Mouse (Mus musculus): Measurements from ENCODE around the gene Mill2. TPM values are rescaled to one million over a fixed set of nuclear protein-coding genes. Genes with fewer than 3 reads are reported as not detected.
A peak's percentile ranks its signal among the peaks of the same experiment; 100 is the strongest.

Mill2 gene
- total RNA-seq, 2 experiments from 2014 or later = not detected

GRCm38 (mm10) chr7:18872014-18872802 lies 32.4 kb downstream of the Mill2 start:
- no peak for ATAC-seq (replicated peaks; ENCODE audit: low FRiP score, low TSS enrichment, poor library complexity, severe bottlenecking)

GRCm38 (mm10) chr7:18872816-18873215 lies 33.0 kb downstream of the Mill2 start:
- ATAC-seq (replicated peaks; ENCODE audit: low FRiP score, low TSS enrichment, poor library complexity, severe bottlenecking) = no peak

GRCm38 (mm10) chr7:18873253-18873652 lies 33.5 kb downstream of the Mill2 start:
- ATAC-seq (replicated peaks; ENCODE audit: low FRiP score, low TSS enrichment, poor library complexity, severe bottlenecking) = peak; percentile 97

GRCm38 (mm10) chr7:18875372-18875771 lies 35.6 kb downstream of the Mill2 start:
- no peak for ATAC-seq (replicated peaks; ENCODE audit: low FRiP score, low TSS enrichment, poor library complexity, severe bottlenecking)

- no peak for ATAC-seq (replicated peaks; ENCODE audit: low FRiP score, low TSS enrichment, poor library complexity, severe bottlenecking)
Observed at GRCm38 (mm10) chr7:18878691-18879090, 38.9 kb downstream of the Mill2 start.

- ATAC-seq (replicated peaks; ENCODE audit: low FRiP score, low TSS enrichment, poor library complexity, severe bottlenecking) = 0 out of 2 replicates have a peak, but pooled peaks have one; percentile 26
Observed at GRCm38 (mm10) chr7:18883991-18884744, 44.4 kb downstream of the Mill2 start.

- ATAC-seq (replicated peaks; ENCODE audit: low FRiP score, low TSS enrichment, poor library complexity, severe bottlenecking) = peak; percentile 35; the same call in 1 of the 2 replicates
Observed at GRCm38 (mm10) chr7:18884745-18885422, 45.1 kb downstream of the Mill2 start.

GRCm38 (mm10) chr7:18886963-18887362 lies 47.2 kb downstream of the Mill2 start:
- no peak for ATAC-seq (replicated peaks; ENCODE audit: low FRiP score, low TSS enrichment, poor library complexity, severe bottlenecking)

GRCm38 (mm10) chr7:18890848-18891247 lies 51.1 kb downstream of the Mill2 start:
- no peak for ATAC-seq (replicated peaks; ENCODE audit: low FRiP score, low TSS enrichment, poor library complexity, severe bottlenecking)

- ATAC-seq (replicated peaks; ENCODE audit: low FRiP score, low TSS enrichment, poor library complexity, severe bottlenecking) = peak; percentile 91
Observed at GRCm38 (mm10) chr7:18891872-18892599, 52.3 kb downstream of the Mill2 start.

GRCm38 (mm10) chr7:18893009-18893408 lies 53.2 kb downstream of the Mill2 start:
- no peak for ATAC-seq (replicated peaks; ENCODE audit: low FRiP score, low TSS enrichment, poor library complexity, severe bottlenecking)

GRCm38 (mm10) chr7:18893651-18894430 lies 54.1 kb downstream of the Mill2 start:
- peak; percentile 85 for ATAC-seq (replicated peaks; ENCODE audit: low FRiP score, low TSS enrichment, poor library complexity, severe bottlenecking)

GRCm38 (mm10) chr7:18896536-18896935 lies 56.8 kb downstream of the Mill2 start:
- ATAC-seq (replicated peaks; ENCODE audit: low FRiP score, low TSS enrichment, poor library complexity, severe bottlenecking) = no peak

- ATAC-seq (replicated peaks; ENCODE audit: low FRiP score, low TSS enrichment, poor library complexity, severe bottlenecking) = no peak
Observed at GRCm38 (mm10) chr7:18900513-18900912, 60.7 kb downstream of the Mill2 start.

- no peak for ATAC-seq (replicated peaks; ENCODE audit: low FRiP score, low TSS enrichment, poor library complexity, severe bottlenecking)
Observed at GRCm38 (mm10) chr7:18902486-18902885, 62.7 kb downstream of the Mill2 start.

- no peak for ATAC-seq (replicated peaks; ENCODE audit: low FRiP score, low TSS enrichment, poor library complexity, severe bottlenecking)
Observed at GRCm38 (mm10) chr7:18904971-18905370, 65.2 kb downstream of the Mill2 start.

GRCm38 (mm10) chr7:18909797-18910196 lies 70.0 kb downstream of the Mill2 start:
- ATAC-seq (replicated peaks; ENCODE audit: low FRiP score, low TSS enrichment, poor library complexity, severe bottlenecking) = peak; percentile 43

- ATAC-seq (replicated peaks; ENCODE audit: low FRiP score, low TSS enrichment, poor library complexity, severe bottlenecking) = peak; percentile 99
Observed at GRCm38 (mm10) chr7:18910241-18910831, 70.6 kb downstream of the Mill2 start, which contains the start of gene Ccdc61. TSS of gene Ccdc61 (minus strand) at chr7:18910415.
